Mouse (Mus musculus) hindbrain, embryonic 11.5 days (tissue): ENCODE results near the gene Disc1. TPM values are rescaled to one million over a fixed set of nuclear protein-coding genes. Genes with fewer than 3 reads are reported as not detected.

Experiments used
- ATAC-seq: fragments of 200-750 bp; cut with Nextera tagmentation; 2 replicates; pipeline ENCODE4 v1.8.0; 2017; ENCODE audit warnings: mild to moderate bottlenecking, moderate TSS enrichment, moderate library complexity; ENCODE audit not compliant: low FRiP score
- DNase-seq: peaks from one replicate; pipeline ENCODE4 v3.0.0-alpha.2; 2015; ENCODE audit warnings: low spot score
- H3K27ac ChIP-seq: fragments of 300-500 bp; sonication (generic); 2 replicates; pipeline ENCODE4 v1.5.1; 2014; ENCODE audit warnings: mild to moderate bottlenecking, low read depth, low read length
- H3K27me3 ChIP-seq: fragments of 300-500 bp; sonication (generic); 2 replicates; pipeline ENCODE4 v1.6.1; 2014; ENCODE audit warnings: mild to moderate bottlenecking, low read length, moderate library complexity, mixed read lengths; ENCODE audit not compliant: control insufficient read depth, insufficient read depth
- H3K36me3 ChIP-seq: fragments of 300-500 bp; sonication (generic); 2 replicates; pipeline ENCODE4 v1.6.1; 2014; ENCODE audit warnings: mild to moderate bottlenecking, low read length, moderate library complexity, mixed read lengths; ENCODE audit not compliant: control insufficient read depth, insufficient read depth
- H3K4me1 ChIP-seq: fragments of 300-500 bp; sonication (generic); replicated peaks from 2 replicates; pipeline ENCODE4 v1.6.1; 2014; ENCODE audit warnings: low read length, mixed read lengths; ENCODE audit not compliant: control insufficient read depth, insufficient read depth
- H3K4me2 ChIP-seq: fragments of 300-500 bp; sonication (generic); replicated peaks from 2 replicates; pipeline ENCODE4 v1.6.1; 2014; ENCODE audit warnings: mild to moderate bottlenecking, low read depth, low read length
- H3K4me3 ChIP-seq: fragments of 300-500 bp; sonication (generic); 2 replicates; pipeline ENCODE4 v1.5.1; 2014; ENCODE audit warnings: low read depth, low read length
- H3K9ac ChIP-seq: fragments of 300-500 bp; sonication (generic); 2 replicates; pipeline ENCODE4 v1.6.1; 2014; ENCODE audit warnings: low read depth, low read length
- H3K9me3 ChIP-seq: fragments of 300-500 bp; sonication (generic); 2 replicates; pipeline ENCODE4 v1.6.1; 2016; ENCODE audit warnings: low read length; ENCODE audit not compliant: control insufficient read depth
- WGBS: fragments of 180-500 bp; shearing (Covaris S2); extraction: QIAGEN DNeasy Blood & Tissue Kit; methylation state at CpG from one replicate; pipeline ENCODE4 v1.1.7; 2014; 5-methylcytosine and 5-hydroxymethylcytosine counted together
- polyA plus RNA-seq: library from polyadenylated mRNA; unstranded; fragments of >200 nt; fragmentation: Nextera tagmentation; extraction: Ambion mirVana; gene quantifications from 2 replicates; pipeline ENCODE4 v1.2.1, GENCODE M21; 2014

The Disc1 gene
- polyA plus RNA-seq, 1 experiment from 2014 or later, result 1.6 TPM

DNA sequence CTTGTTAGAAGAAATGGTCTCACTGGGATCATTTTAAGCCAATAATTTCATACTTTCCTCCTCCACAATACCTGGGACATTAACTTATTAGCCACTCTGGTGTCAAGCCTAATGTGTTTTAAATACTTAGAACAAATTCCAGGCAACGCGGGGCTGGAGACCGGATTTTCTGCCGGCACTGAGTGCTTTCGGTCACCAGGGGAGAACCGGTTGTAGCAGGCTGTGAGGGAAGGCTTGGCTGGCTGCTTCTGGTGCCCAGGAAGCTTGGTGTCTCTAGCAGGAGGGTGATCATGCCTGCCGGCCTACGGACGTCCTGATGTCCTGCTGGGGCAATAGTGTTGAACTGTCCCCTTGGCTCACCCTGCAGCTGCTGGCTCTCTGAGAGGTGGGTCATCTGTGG is 149.0 kb downstream of the Disc1 start:
- 88% methylated on average over 9 of the region's 9 CpGs for WGBS

DNA sequence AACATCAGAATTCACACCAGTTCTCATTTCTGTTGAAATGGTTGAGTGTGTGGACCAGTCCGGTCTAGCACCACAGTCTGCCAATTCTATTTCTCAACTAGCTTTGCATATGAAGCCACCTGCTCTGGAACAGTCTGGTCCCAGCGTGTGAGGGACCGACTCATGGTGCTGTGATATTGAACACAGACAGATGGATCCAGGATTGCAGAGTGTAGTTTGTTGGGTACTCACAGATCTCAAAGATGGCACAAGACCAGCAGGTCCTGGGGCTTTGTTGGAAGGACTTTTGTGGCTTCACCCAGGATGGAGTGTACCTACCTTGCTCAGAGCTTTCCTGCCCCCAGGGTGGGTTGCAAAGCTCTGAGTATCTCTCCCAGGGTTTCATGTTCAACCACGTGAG is 151.6 kb downstream of the Disc1 start:
- WGBS, result 98% methylated on average over 4 of the region's 4 CpGs
- no peak overlapping the region for H3K27ac ChIP-seq
- H3K27me3 ChIP-seq, result no peaks in the 10 kb centered on the region
- no peak overlapping the region for H3K9ac ChIP-seq
- H3K4me2 ChIP-seq, result no peak overlapping the region
- no peaks in the 10 kb centered on the region for H3K36me3 ChIP-seq
- DNase-seq (no peak), ATAC-seq (no peak)
- no peak overlapping the region for H3K4me3 ChIP-seq
- H3K9me3 ChIP-seq, result no peaks in the 10 kb centered on the region
- no peaks in the 10 kb centered on the region for H3K4me1 ChIP-seq

More for the DNA sequence above, 149.0 kb downstream of the Disc1 start:
- H3K4me2 ChIP-seq, result no peak overlapping the region
- H3K9ac ChIP-seq, result no peak overlapping the region
- no peak for ATAC-seq
- H3K9me3 ChIP-seq, result no peaks in the 10 kb centered on the region
- H3K4me3 ChIP-seq, result no peak overlapping the region
- no peaks in the 10 kb centered on the region for H3K27me3 ChIP-seq
- H3K4me1 ChIP-seq, result no peaks in the 10 kb centered on the region
- DNase-seq, result no peak
- no peaks in the 10 kb centered on the region for H3K36me3 ChIP-seq
- H3K27ac ChIP-seq, result no peak overlapping the region

DNA sequence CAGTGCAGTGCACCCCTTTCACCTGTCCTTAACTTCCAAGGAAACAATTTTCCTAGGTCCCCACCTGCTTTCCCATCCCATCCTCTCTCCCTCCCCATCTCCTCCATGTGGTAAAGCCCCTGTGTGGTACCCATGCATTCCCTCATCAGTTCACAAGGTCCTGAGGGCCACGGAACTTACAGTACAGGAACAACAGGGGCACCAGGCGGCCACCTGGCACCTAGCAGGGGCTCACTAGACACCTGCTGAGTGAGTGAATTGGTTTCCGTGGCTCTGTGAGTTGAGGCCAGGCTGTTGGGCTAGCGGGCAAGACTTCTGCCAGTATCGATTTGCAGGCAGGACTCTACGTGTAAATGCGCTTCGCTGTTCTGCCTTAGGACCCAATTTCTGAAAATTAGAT is 152.4 kb downstream of the Disc1 start:
- DNase-seq (no peak), ATAC-seq (no peak)
- Histone ChIP-seq H3K4me2 (no peak overlapping the region), H3K27me3 (no peaks in the 10 kb centered on the region), H3K9ac (no peak overlapping the region), H3K4me1 (no peaks in the 10 kb centered on the region), H3K27ac (no peak overlapping the region), H3K9me3 (no peaks in the 10 kb centered on the region), H3K36me3 (no peaks in the 10 kb centered on the region), H3K4me3 (no peak overlapping the region)
- WGBS, result 67% methylated on average over 8 of the region's 8 CpGs

DNA sequence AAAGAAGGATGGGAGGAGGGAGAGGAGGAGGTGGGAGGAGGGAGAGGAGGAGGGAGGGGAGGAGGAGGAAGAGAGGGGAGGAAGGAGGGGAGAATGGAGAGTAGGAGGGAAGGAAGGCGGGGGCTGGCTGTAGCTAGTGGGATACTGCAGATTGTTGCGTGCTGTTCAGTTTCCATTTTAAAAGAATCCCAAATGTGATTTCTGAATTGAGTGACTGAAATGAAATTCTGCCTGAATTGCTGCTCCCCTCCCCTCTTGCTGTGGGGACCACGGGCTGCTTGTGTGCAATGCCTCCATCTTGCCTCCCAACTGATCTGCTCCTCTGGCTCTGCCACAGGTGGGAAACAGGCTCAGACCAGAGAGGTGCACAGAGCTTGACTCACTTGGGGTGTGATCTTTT is 153.0 kb downstream of the Disc1 start:
- 84% methylated on average over 3 of the region's 3 CpGs for WGBS
- no peaks in the 10 kb centered on the region for H3K4me1 ChIP-seq
- no peak for ATAC-seq
- no peak overlapping the region for H3K4me3 ChIP-seq
- H3K4me2 ChIP-seq, result no peak overlapping the region
- H3K36me3 ChIP-seq, result no peaks in the 10 kb centered on the region
- H3K27ac ChIP-seq, result no peak overlapping the region
- H3K27me3 ChIP-seq, result no peaks in the 10 kb centered on the region
- no peaks in the 10 kb centered on the region for H3K9me3 ChIP-seq
- no peak overlapping the region for H3K9ac ChIP-seq
- no peak for DNase-seq

DNA sequence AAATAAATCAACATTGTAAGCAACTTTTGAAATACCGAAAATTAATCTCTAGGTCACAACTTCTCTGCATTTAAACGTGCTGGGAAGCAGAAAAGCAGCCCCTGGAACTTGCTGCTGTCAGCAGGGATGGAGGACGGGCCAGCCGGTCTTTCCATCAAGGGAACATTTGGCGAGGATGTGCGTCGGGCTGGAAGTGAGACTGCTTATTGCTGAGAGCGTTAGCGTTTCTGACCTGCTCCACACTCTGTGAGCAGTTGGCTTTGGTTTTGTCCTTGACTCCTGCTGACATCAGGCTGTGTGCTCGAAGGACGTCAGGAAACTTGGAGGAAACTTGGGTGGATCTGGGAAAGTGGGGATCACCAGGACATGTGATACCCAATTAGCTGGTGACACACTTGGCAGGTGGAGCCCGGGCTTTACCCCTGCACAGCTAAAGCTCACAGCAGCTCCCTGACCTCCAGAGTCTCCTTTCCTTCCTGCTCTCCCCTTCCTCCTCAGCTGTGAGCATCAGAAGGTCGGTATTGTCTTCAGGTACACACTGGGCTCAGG is 158.7 kb downstream of the Disc1 start:
- WGBS, result 55% methylated on average over 13 of the region's 13 CpGs

DNA sequence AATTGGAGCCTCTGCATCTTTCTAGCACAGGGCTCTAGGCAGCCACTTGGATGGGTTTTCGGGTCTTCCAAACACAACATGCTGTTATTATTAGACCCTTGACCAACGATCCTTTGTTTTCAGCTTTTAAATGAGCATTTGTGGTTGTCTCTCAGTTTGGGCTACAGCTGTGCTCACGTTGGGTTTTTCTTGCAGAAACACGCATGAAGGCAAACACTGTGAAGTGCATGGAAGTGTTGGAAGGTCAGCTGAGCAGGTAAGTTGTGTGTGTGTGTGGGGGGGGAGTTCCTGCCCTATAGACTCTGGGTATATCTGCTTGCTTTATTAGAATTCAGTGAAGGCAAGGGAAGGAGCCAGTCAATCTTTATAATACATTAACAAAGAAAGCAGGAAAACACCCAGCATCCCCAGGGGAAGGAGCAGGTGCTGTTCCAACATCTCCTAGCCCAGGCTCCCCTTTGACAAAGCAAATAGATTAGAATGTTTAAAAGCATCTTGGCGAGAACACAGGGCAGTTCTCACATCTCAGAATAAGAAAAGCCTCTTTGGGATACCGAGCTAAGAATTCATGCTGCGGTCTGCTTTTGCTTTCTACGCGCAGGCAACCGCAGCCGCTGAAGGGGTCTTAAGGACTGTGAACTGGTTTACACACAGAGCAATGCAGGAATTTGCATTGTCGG is 164.0 kb downstream of the Disc1 start:
- no peak for ATAC-seq
- Histone ChIP-seq H3K27ac (peak overlapping the region; percentile 82), H3K9ac (peak overlapping the region; percentile 24; the same call in 1 of the 2 replicates), H3K4me1 (peaks cover 4% of the 10 kb centered on the region; the same call in 1 of the 2 replicates), H3K9me3 (no peaks in the 10 kb centered on the region), H3K27me3 (no peaks in the 10 kb centered on the region), H3K36me3 (no peaks in the 10 kb centered on the region), H3K4me2 (peak overlapping the region; percentile 2; the same call in 1 of the 2 replicates), H3K4me3 (no peak overlapping the region)
- peak; percentile 60 for DNase-seq
- 23% methylated on average over 12 of the region's 12 CpGs for WGBS

More for the DNA sequence above, 158.7 kb downstream of the Disc1 start:
- no peaks in the 10 kb centered on the region for H3K9me3 ChIP-seq
- no peaks in the 10 kb centered on the region for H3K4me1 ChIP-seq
- DNase-seq, result no peak
- no peak overlapping the region for H3K4me2 ChIP-seq
- no peak overlapping the region for H3K9ac ChIP-seq
- H3K27me3 ChIP-seq, result no peaks in the 10 kb centered on the region
- no peak overlapping the region for H3K4me3 ChIP-seq
- no peaks in the 10 kb centered on the region for H3K36me3 ChIP-seq
- H3K27ac ChIP-seq, result no peak overlapping the region
- no peak for ATAC-seq

DNA sequence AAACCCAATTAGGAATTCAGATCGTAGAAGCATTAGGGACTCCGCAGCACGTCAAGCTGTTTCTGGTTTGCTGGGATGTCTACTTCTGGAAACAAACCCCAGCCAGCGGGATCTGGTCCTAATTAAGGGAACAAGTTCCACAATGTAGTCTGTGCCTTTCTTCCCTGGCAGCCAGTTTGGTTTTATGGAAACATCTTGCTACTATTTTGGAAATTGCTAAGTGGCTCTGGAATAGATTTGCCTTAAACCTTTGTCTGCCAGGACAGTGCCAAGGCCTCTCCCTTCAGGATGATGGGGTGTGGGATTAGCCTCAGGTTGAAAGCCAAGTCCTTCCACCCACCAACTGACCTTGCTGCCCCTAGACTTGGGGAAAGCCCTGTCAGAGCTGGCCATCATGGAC is 164.7 kb downstream of the Disc1 start:
- no peaks in the 10 kb centered on the region for H3K36me3 ChIP-seq
- 0 out of 2 replicates have a peak overlapping the region, but pooled peaks have one; percentile 2 for H3K9ac ChIP-seq
- no peak for ATAC-seq
- peak; percentile 54 for DNase-seq
- H3K4me1 ChIP-seq, result peaks cover 4% of the 10 kb centered on the region; the same call in 1 of the 2 replicates
- H3K27me3 ChIP-seq, result no peaks in the 10 kb centered on the region
- no peaks in the 10 kb centered on the region for H3K9me3 ChIP-seq
- no peak overlapping the region for H3K4me3 ChIP-seq
- WGBS, result 23% methylated on average over 4 of the region's 4 CpGs
- H3K27ac ChIP-seq, result peak overlapping the region; percentile 82
- H3K4me2 ChIP-seq, result peak overlapping the region; percentile 2; the same call in 1 of the 2 replicates

DNA sequence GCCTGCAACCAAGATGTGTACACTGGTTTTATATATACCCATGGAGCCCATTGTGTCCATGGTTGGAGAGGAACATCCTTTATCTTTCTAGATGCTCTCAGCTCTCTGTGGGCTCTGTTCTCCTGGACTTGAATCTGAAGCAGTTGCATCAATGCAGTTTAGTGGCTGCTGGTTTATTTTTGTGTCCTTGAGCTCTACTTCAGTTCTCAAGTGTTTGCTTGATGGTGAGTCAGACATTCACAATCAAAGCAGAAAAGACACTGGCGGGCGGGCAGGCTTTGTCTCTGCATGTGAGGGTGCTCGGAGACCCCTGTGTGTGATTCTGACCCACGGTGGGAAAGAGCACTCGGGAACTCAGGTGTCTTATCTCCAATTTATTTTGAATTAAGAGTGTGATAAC is 166.6 kb downstream of the Disc1 start:
- no peaks in the 10 kb centered on the region for H3K36me3 ChIP-seq
- DNase-seq (no peak), ATAC-seq (no peak)
- H3K27ac ChIP-seq, result no peak overlapping the region
- H3K4me3 ChIP-seq, result no peak overlapping the region
- no peaks in the 10 kb centered on the region for H3K9me3 ChIP-seq
- peaks cover 6% of the 10 kb centered on the region for H3K4me1 ChIP-seq
- H3K4me2 ChIP-seq, result no peak overlapping the region
- no peak overlapping the region for H3K9ac ChIP-seq
- no peaks in the 10 kb centered on the region for H3K27me3 ChIP-seq
- 88% methylated on average over 5 of the region's 5 CpGs for WGBS

DNA sequence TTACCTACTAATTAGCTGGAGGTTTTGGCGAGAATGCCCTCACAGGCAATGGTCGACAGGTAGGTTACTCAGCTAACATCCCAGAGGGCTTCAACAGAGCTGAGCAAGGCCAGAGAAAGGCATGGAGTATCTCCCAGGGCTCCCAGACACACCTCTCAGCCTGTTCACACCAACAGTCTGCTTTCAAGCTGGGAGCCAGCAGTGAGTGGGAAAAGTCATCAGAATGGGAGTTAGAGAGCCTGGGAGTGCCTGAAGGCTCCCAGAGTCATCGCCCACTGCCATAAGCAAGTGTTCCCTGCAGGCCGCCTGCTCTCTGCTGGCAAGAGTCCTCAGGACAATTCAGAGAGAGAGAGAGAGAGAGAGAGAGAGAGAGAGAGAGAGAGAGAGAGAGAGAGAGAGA is 167.1 kb downstream of the Disc1 start:
- no peak for ATAC-seq
- H3K9ac ChIP-seq, result no peak overlapping the region
- no peaks in the 10 kb centered on the region for H3K27me3 ChIP-seq
- H3K27ac ChIP-seq, result no peak overlapping the region
- no peak overlapping the region for H3K4me2 ChIP-seq
- H3K4me1 ChIP-seq, result peaks cover 6% of the 10 kb centered on the region
- 67% methylated on average over 4 of the region's 4 CpGs for WGBS
- no peak for DNase-seq
- H3K9me3 ChIP-seq, result no peaks in the 10 kb centered on the region
- H3K4me3 ChIP-seq, result no peak overlapping the region
- H3K36me3 ChIP-seq, result no peaks in the 10 kb centered on the region
